Mouse (Mus musculus): ENCODE measurements at regions not wholly inside any gene's neighbourhood (a gene's known extent, or its start where the extent isn't known, plus 50 kb on each side); places are given as distances from the start of the nearest gene placed in this dataset.
A peak's percentile ranks its signal among the peaks of the same experiment; 100 is the strongest.

- H3K27me3 ChIP-seq (ENCODE audit: control insufficient read depth, insufficient read depth, low read length) = no peaks in the 10 kb centered on the region
- no peaks in the 10 kb centered on the region for H3K36me3 ChIP-seq (ENCODE audit: control insufficient read depth, insufficient read depth, low read length)
- H3K9ac ChIP-seq (ENCODE audit: low read depth, low read length) = no peak overlapping the region
- DNase-seq = peak; percentile 40 to 72
- 22% methylated on average over 3 of the region's 3 CpGs for WGBS
- TF ChIP-seq EP300 (IDR thresholded peaks at IDR 0.05; ENCODE audit: insufficient read depth, low read depth, low read length) (peak; percentile 62; the same call in 1 of the 2 replicates), POLR2A (IDR thresholded peaks at IDR 0.05; ENCODE audit: insufficient read depth, low read depth, low read length) (no peak)
- intact Hi-C loops (cut with DNase I) = no loop called here
- no peak overlapping the region for H3K4me3 ChIP-seq
- no peaks in the 10 kb centered on the region for H3K79me2 ChIP-seq (replicated peaks; ENCODE audit: control insufficient read depth, insufficient read depth, low read length)
- H3K4me1 ChIP-seq (ENCODE audit: control insufficient read depth, insufficient read depth, low read length) = peaks cover 3% of the 10 kb centered on the region
- peak overlapping the region; percentile 52 for H3K27ac ChIP-seq
Measured at GRCm38 (mm10) chr4:4708261-4708660, 84.9 kb downstream of the Impad1 start.

GRCm38 (mm10) chr4:4699102-4699501, 94.1 kb downstream of the Impad1 start:
- TF ChIP-seq CTCF (IDR thresholded peaks at IDR 0.05) (no peak), POLR2A (IDR thresholded peaks at IDR 0.05; ENCODE audit: insufficient read depth, low read depth, low read length) (no peak), EP300 (IDR thresholded peaks at IDR 0.05; ENCODE audit: insufficient read depth, low read depth, low read length) (no peak)
- H3K27ac ChIP-seq = no peak overlapping the region
- WGBS = 77% methylated on average over 2 of the region's 2 CpGs
- no peaks in the 10 kb centered on the region for H3K36me3 ChIP-seq (ENCODE audit: control insufficient read depth, insufficient read depth, low read length)
- H3K4me1 ChIP-seq (ENCODE audit: control insufficient read depth, insufficient read depth, low read length) = no peaks in the 10 kb centered on the region
- H3K27me3 ChIP-seq (ENCODE audit: control insufficient read depth, insufficient read depth, low read length) = no peaks in the 10 kb centered on the region
- H3K9ac ChIP-seq (ENCODE audit: low read depth, low read length) = no peak overlapping the region
- no peak for DNase-seq
- intact Hi-C loops (cut with DNase I) = no loop called here
- H3K4me3 ChIP-seq = no peak overlapping the region
- H3K79me2 ChIP-seq (replicated peaks; ENCODE audit: control insufficient read depth, insufficient read depth, low read length) = no peaks in the 10 kb centered on the region

GRCm38 (mm10) chr4:4695413-4695812, 97.7 kb downstream of the Impad1 start:
- TF ChIP-seq CTCF (IDR thresholded peaks at IDR 0.05) = no peak
- TF ChIP-seq EP300 (IDR thresholded peaks at IDR 0.05; ENCODE audit: insufficient read depth, low read depth, low read length) = no peak
- no peak for TF ChIP-seq POLR2A (IDR thresholded peaks at IDR 0.05; ENCODE audit: insufficient read depth, low read depth, low read length)
- no peaks in the 10 kb centered on the region for H3K27me3 ChIP-seq (ENCODE audit: control insufficient read depth, insufficient read depth, low read length)
- no peaks in the 10 kb centered on the region for H3K79me2 ChIP-seq (replicated peaks; ENCODE audit: control insufficient read depth, insufficient read depth, low read length)
- H3K27ac ChIP-seq = no peak overlapping the region
- H3K9ac ChIP-seq (ENCODE audit: low read depth, low read length) = no peak overlapping the region
- 19% methylated on average over 1 of the region's 1 CpGs for WGBS
- H3K36me3 ChIP-seq (ENCODE audit: control insufficient read depth, insufficient read depth, low read length) = no peaks in the 10 kb centered on the region
- DNase-seq = no peak
- no peak overlapping the region for H3K4me3 ChIP-seq
- H3K4me1 ChIP-seq (ENCODE audit: control insufficient read depth, insufficient read depth, low read length) = no peaks in the 10 kb centered on the region
- intact Hi-C loops (cut with DNase I) = no loop called here

- intact Hi-C loops (cut with DNase I) = no loop called here
- no peak for DNase-seq
- TF ChIP-seq POLR2A (IDR thresholded peaks at IDR 0.05; ENCODE audit: insufficient read depth, low read depth, low read length) (no peak), CTCF (IDR thresholded peaks at IDR 0.05) (no peak), EP300 (IDR thresholded peaks at IDR 0.05; ENCODE audit: insufficient read depth, low read depth, low read length) (no peak)
- 17% methylated on average over 4 of the region's 4 CpGs for WGBS
- H3K36me3 ChIP-seq (ENCODE audit: control insufficient read depth, insufficient read depth, low read length) = no peaks in the 10 kb centered on the region
- no peak overlapping the region for H3K27ac ChIP-seq
- no peak overlapping the region for H3K4me3 ChIP-seq
- H3K27me3 ChIP-seq (ENCODE audit: control insufficient read depth, insufficient read depth, low read length) = no peaks in the 10 kb centered on the region
- H3K9ac ChIP-seq (ENCODE audit: low read depth, low read length) = no peak overlapping the region
- H3K4me1 ChIP-seq (ENCODE audit: control insufficient read depth, insufficient read depth, low read length) = no peaks in the 10 kb centered on the region
- H3K79me2 ChIP-seq (replicated peaks; ENCODE audit: control insufficient read depth, insufficient read depth, low read length) = no peaks in the 10 kb centered on the region
Measured at GRCm38 (mm10) chr4:4686920-4687319, 106.2 kb downstream of the Impad1 start.

- Histone ChIP-seq H3K36me3 (ENCODE audit: control insufficient read depth, insufficient read depth, low read length) (no peaks in the 10 kb centered on the region), H3K9ac (ENCODE audit: low read depth, low read length) (no peak overlapping the region), H3K4me3 (no peak overlapping the region), H3K4me1 (ENCODE audit: control insufficient read depth, insufficient read depth, low read length) (no peaks in the 10 kb centered on the region), H3K27me3 (ENCODE audit: control insufficient read depth, insufficient read depth, low read length) (no peaks in the 10 kb centered on the region), H3K79me2 (replicated peaks; ENCODE audit: control insufficient read depth, insufficient read depth, low read length) (no peaks in the 10 kb centered on the region), H3K27ac (no peak overlapping the region)
- DNase-seq = no peak
- intact Hi-C loops (cut with DNase I) = no loop called here
- TF ChIP-seq CTCF (IDR thresholded peaks at IDR 0.05) (no peak), EP300 (IDR thresholded peaks at IDR 0.05; ENCODE audit: insufficient read depth, low read depth, low read length) (no peak), POLR2A (IDR thresholded peaks at IDR 0.05; ENCODE audit: insufficient read depth, low read depth, low read length) (no peak)
Measured at GRCm38 (mm10) chr4:4674607-4675006, 118.5 kb downstream of the Impad1 start.

- no peak overlapping the region for H3K9ac ChIP-seq (ENCODE audit: low read depth, low read length)
- H3K4me3 ChIP-seq = no peak overlapping the region
- H3K27ac ChIP-seq = no peak overlapping the region
- WGBS = 29% methylated on average over 1 of the region's 1 CpGs
- H3K36me3 ChIP-seq (ENCODE audit: control insufficient read depth, insufficient read depth, low read length) = no peaks in the 10 kb centered on the region
- intact Hi-C loops (cut with DNase I) = no loop called here
- TF ChIP-seq CTCF (IDR thresholded peaks at IDR 0.05) (no peak), POLR2A (IDR thresholded peaks at IDR 0.05; ENCODE audit: insufficient read depth, low read depth, low read length) (no peak), EP300 (IDR thresholded peaks at IDR 0.05; ENCODE audit: insufficient read depth, low read depth, low read length) (no peak)
- DNase-seq = no peak
- no peaks in the 10 kb centered on the region for H3K79me2 ChIP-seq (replicated peaks; ENCODE audit: control insufficient read depth, insufficient read depth, low read length)
- H3K27me3 ChIP-seq (ENCODE audit: control insufficient read depth, insufficient read depth, low read length) = no peaks in the 10 kb centered on the region
- H3K4me1 ChIP-seq (ENCODE audit: control insufficient read depth, insufficient read depth, low read length) = no peaks in the 10 kb centered on the region
Measured at GRCm38 (mm10) chr4:4650251-4650650, 142.9 kb downstream of the Impad1 start.

Measured in heart, adult 2 months (tissue).